In the genomic region with DNA sequence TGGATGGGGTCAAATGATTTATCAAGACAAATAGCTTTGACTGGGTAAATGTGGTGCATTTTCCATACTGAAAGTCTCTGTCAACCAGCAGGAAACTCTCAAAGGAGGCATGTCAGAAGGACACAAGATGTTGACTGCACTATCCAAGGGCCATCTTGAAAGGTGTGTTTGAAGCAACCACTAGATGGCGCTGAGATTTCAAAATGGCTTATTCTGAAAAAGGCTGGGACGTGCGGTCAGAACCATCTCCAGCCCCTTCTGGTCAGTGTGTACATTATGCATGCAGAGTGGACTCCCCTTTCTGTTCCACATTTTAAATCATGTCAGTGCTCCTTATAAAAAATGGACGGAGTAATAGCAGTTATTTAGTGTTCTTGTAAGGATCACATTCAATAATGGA, we compare ENCODE assay signal across 9 mouse cellular contexts.
A peak's percentile ranks its signal among the peaks of the same experiment; 100 is the strongest.
DNase-seq lines count a peak whose midpoint lies in the region; ATAC-seq lines count a peak whose summit lies in the region.
"Had no signal": no experiment of that assay in that cellular context is flagged by ENCODE, and none has a peak within 500 bp of the region (broad histone marks: within the 10 kb centered on the region; RNA-seq: fewer than 3 reads in every experiment).

No protein-coding gene starts in this region.

- no peaks in the 10 kb centered on the region for H3K4me1 ChIP-seq in kidney, embryonic 14.5 days (ENCODE audit: control insufficient read depth, insufficient read depth, low read length)
- no peaks in the 10 kb centered on the region for H3K4me1 ChIP-seq in limb, embryonic 13.5 days
- H3K4me1 ChIP-seq: hindbrain, embryonic 15.5 days had no signal

- intact Hi-C loops in heart, postnatal 36 days (cut with DNase I), result loop anchor here (5.0 kb wide), 1 partner anchor 1428 kb away; no protein-coding TSS in a partner anchor
- intact Hi-C loops in heart, postnatal 25 days (cut with DNase I), result loop anchor here (2.0 kb wide), 1 partner anchor 1425 kb away; no protein-coding TSS in a partner anchor

- DNase-seq in heart, postnatal 36 days, result peak; percentile 1 to 8
- DNase-seq in heart, postnatal 25 days (ENCODE audit: low spot score), result no peak
- peak; percentile 63 for DNase-seq in NIH3T3 (ENCODE audit: low read depth)
- DNase-seq in embryo, embryonic 9.5 days (ENCODE audit: extremely low spot score), result peak; percentile 61
- DNase-seq in retina, postnatal 1 day, result peak; percentile 83

- H3K36me3 ChIP-seq in kidney, embryonic 14.5 days (ENCODE audit: control insufficient read depth, insufficient read depth, low read length), result no peaks in the 10 kb centered on the region
- no peaks in the 10 kb centered on the region for H3K36me3 ChIP-seq in limb, embryonic 13.5 days
- H3K36me3 ChIP-seq: hindbrain, embryonic 15.5 days had no signal

- no peak overlapping the region for H3K27ac ChIP-seq in kidney, embryonic 14.5 days (ENCODE audit: low read depth, low read length)
- no peak overlapping the region for H3K27ac ChIP-seq in limb, embryonic 13.5 days
- H3K27ac ChIP-seq: hindbrain, embryonic 15.5 days had no signal

- no peak overlapping the region for H3K4me3 ChIP-seq in kidney, embryonic 14.5 days (ENCODE audit: low read length)
- no peak overlapping the region for H3K4me3 ChIP-seq in limb, embryonic 13.5 days
- H3K4me3 ChIP-seq: hindbrain, embryonic 15.5 days had no signal

- no peaks in the 10 kb centered on the region for H3K9me3 ChIP-seq in kidney, embryonic 14.5 days (ENCODE audit: control insufficient read depth, low read length)
- H3K9me3 ChIP-seq in limb, embryonic 13.5 days, result no peaks in the 10 kb centered on the region
- H3K9me3 ChIP-seq: hindbrain, embryonic 15.5 days had no signal

- H3K27me3 ChIP-seq in kidney, embryonic 14.5 days (ENCODE audit: control insufficient read depth, insufficient read depth, low read length), result no peaks in the 10 kb centered on the region
- no peaks in the 10 kb centered on the region for H3K27me3 ChIP-seq in limb, embryonic 13.5 days
- H3K27me3 ChIP-seq: hindbrain, embryonic 15.5 days had no signal

- WGBS in kidney, embryonic 14.5 days, result 9% methylated on average over 4 of the region's 4 CpGs
- 10% methylated on average over 4 of the region's 4 CpGs for WGBS in limb, embryonic 13.5 days

- no peak overlapping the region for H3K9ac ChIP-seq in kidney, embryonic 14.5 days (ENCODE audit: low read depth, low read length)
- no peak overlapping the region for H3K9ac ChIP-seq in limb, embryonic 13.5 days
- H3K9ac ChIP-seq: hindbrain, embryonic 15.5 days had no signal

- peak; percentile 83; the same call in 1 of the 2 replicates for ATAC-seq in kidney, embryonic 14.5 days (ENCODE audit: low FRiP score, low TSS enrichment)
- 0 out of 2 replicates have a peak, but pooled peaks have one; percentile 24 for ATAC-seq in limb, embryonic 13.5 days (ENCODE audit: low FRiP score, low read depth)
- ATAC-seq in erythroid progenitor cell, adult 5-6 weeks (replicated peaks; ENCODE audit: low FRiP score, poor library complexity, severe bottlenecking), result no peak

- no peak overlapping the region for H3K4me2 ChIP-seq in kidney, embryonic 14.5 days (replicated peaks; ENCODE audit: low read depth, low read length)
- H3K4me2 ChIP-seq in limb, embryonic 13.5 days (replicated peaks), result no peak overlapping the region
- H3K4me2 ChIP-seq: hindbrain, embryonic 15.5 days had no signal
